Mouse (Mus musculus) T-cell, adult 2 months (primary cell): Measurements from ENCODE around the gene Mfng.

ENCODE experiments used
- DNase-seq: peaks from one replicate; pipeline ENCODE4 v3.0.0; 2022; ENCODE audit warnings: low spot score

Mfng gene

GRCm38 (mm10) chr15:78773290-78773729 lies at the start of gene Mfng:
TSS of gene Mfng (minus strand) at chr15:78773475.
- DNase-seq: peak; percentile 87

- no peak for DNase-seq
Observed at GRCm38 (mm10) chr15:78816074-78816391, 42.8 kb upstream of the Mfng start.

DNA sequence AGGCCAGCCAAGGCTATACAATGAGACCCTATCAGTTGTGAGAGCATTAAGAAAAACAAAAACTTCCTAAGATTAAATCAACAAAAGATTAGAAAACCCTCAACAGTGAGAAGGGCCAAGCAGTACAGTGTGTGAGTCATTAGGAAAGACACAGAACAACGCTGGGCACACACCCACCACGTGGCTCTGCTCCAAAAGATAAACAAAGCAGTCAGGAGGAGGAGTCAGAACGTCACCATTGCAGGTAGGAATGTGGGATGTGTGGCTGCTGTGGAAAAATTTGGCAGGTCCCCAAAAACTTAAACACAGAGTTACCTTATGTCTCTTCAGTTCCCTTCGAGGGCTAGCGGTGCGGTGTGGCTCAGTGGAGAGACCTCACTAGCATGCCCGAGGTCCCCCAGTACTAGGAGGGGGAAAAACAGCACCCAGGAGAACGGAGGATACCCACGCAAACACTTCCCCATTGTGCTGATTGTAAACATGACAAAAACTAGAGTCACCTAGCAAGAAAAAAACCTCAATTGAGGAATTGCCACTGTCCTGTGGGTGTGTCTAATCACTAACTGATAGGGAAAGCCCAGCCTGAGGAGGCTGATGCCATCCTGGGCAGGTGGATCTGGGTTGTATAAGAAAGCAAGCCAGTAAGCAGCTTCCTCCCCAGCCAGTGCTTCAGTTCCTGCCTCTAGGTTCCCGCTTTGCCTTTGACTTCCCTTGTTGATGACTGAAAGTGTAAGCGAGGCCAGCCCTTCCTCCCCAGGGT lies 42.2 kb upstream of the Mfng start:
- no peak for DNase-seq

- DNase-seq: no peak
Observed at GRCm38 (mm10) chr15:78813603-78814002, 40.3 kb upstream of the Mfng start.

DNA sequence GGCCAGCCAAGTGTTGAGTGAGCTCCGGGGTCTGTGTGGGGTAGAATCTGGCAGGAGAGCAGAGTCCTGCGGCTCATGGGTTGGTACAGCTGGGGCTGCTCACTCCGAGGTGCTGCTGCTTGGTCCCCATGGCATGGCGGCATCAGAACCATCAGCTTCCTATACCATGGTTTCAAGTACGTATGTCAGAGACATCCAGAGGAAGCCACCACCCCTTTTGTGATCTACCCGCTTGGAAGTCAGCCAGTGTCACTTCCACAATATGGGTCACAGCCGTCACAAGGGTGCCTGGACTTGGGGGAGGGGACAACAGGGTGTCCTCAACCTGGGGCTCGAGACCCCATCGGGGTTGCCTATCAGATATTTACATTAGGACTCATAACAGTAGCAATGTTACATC lies 36.9 kb upstream of the Mfng start:
- peak; percentile 24 for DNase-seq

GRCm38 (mm10) chr15:78809739-78810138 lies 36.5 kb upstream of the Mfng start:
- no peak for DNase-seq

GRCm38 (mm10) chr15:78808980-78809379 lies 35.7 kb upstream of the Mfng start:
- no peak for DNase-seq

DNA sequence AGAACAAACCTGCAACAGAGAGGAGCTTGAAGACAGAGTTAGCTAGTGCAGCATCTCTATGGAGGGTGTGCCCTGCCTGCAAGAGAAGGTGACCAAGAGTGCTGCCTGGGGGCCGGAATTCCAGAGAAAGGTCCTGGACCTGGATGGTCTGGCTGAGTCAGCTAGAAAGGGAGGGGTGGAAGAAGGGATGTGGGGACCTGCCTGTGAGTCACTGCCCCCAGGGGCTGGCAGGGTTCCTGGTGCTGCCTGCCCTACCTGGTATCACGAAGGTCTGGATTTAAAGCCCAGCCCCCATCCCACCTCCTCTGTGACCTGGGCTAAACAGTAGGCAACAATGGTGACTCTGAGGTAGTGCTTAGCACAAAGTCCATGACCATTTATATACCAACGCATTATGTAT lies 33.9 kb upstream of the Mfng start:
- no peak for DNase-seq

GRCm38 (mm10) chr15:78806614-78807013 lies 33.3 kb upstream of the Mfng start:
- no peak for DNase-seq

- no peak for DNase-seq
Observed at GRCm38 (mm10) chr15:78805351-78805750, 32.1 kb upstream of the Mfng start.

- no peak for DNase-seq
Observed at GRCm38 (mm10) chr15:78804326-78804725, 31.1 kb upstream of the Mfng start.

DNA sequence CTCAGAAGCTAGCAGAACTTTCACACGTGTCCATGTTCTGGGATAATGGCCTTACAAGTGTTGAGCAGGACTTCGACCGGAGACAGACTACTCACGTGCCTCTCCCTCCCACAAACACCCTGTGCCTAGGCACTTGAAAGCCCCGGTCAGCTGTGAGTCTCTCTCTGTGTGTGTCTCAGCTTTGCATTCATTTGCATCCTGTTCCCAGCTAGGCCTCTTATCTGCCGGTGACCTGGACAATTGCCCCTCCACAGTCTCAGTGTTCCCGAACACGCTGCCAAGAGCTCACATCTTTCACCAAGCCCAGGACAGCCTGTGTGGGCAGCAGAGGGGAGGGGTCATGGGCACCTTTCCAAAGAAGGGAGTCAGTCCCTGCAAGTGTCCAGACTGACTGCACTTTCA lies 30.2 kb upstream of the Mfng start:
- no peak for DNase-seq

DNA sequence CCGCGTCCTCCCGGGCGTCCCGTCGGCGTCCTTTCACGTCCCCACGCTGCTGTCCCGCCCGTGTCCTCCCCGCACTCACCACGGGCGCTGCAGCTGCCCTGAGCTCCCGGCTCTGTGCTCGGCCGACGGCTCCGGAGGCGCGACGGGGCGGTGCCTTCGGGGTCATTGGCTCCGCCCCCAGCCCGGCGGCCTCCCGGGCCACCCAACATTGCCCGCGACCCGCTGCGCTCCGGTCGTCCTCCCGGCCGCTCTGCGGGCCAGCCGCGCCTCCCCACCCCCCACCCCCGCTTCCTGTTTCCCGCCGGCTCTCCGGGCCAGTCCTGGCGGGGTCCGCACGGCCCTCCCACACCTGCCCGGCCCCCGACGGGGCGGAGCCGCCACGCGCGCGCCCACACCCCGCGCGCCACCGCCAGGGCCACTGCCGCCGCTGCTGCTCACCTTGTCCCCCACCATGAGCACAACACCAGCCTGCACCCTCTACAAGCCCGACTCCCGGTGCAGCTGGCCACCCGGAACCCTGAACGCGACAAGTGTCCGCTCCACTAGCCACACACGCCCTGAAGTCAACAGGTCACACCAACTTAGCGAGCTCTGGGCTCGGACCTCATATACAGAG lies 29.6 kb upstream of the Mfng start, which contains the start of gene Card10:
Gene Card10, minus strand, starts transcription at position 267 of the 616 bp plus-strand sequence.
- DNase-seq: peak; percentile 32

GRCm38 (mm10) chr15:78801971-78802741 lies 28.9 kb upstream of the Mfng start:
- peak; percentile 45 for DNase-seq

- no peak for DNase-seq
Observed at GRCm38 (mm10) chr15:78801571-78801970, 28.3 kb upstream of the Mfng start.

- DNase-seq: no peak
Observed at GRCm38 (mm10) chr15:78799029-78799428, 25.8 kb upstream of the Mfng start.

- DNase-seq: no peak
Observed at GRCm38 (mm10) chr15:78797060-78797329, 23.7 kb upstream of the Mfng start.

DNA sequence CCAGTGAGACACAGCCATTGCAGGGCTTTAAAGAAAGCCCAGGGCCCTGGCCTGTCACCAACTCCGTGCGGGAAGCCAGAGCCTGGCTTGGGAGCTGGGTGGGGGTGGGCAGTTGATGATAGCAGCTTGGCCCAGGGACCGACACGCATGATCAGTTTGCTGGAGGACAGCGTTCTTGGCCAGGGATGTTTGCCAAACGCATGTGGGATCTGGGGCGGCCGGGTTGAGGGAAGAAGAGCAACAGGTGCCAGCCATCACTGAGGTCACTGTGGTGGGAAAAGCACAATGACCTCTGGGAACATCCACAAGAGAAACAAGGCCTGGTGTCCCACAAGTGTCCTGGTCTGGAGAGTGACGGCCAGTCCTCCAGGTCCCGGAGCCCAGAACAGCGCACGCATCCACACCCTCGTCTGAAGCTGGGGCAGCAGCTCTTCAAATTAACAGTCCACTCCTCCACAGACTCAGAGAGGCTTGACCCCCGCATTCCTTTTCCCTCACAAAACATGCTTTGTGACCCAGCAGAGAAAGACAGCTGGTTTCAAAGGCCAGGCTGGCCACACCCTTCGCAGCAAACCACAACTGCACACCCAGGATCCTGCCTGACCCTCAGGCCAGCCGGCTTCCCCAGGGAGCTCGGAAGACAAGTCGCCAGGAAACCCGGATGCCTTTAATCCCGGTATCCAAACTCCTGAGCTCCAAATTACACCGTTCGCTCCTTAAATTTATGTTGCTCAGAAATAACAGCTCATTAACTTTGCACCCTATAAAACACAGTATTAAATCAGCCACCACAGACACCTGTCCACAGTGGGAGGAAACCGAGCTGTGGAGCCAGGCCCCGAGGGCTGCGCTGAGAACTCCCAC lies 23.2 kb upstream of the Mfng start:
- DNase-seq: no peak

DNA sequence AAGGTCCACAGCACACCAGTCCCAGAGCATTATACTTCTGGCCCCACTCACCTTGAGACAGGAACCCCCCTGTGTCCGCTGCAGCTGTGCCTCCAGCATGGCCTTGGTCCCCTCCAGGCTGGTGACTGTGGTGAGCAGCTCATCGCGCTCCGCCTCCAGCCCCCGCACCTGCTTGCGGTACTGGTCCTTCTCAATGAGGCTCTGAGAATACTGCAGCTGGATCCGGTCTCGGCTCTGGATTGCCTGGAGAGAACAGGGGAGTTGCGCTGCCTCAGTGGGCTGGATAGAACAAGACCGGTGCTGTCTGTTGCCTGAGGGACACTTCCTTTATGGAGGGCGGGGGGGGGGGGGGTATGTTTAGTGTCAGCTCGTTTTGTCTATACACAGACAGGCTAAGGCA lies 17.7 kb upstream of the Mfng start:
- no peak for DNase-seq

- no peak for DNase-seq
Observed at GRCm38 (mm10) chr15:78790451-78790850, 17.2 kb upstream of the Mfng start.

GRCm38 (mm10) chr15:78789721-78790323 lies 16.5 kb upstream of the Mfng start:
- DNase-seq: no peak

DNA sequence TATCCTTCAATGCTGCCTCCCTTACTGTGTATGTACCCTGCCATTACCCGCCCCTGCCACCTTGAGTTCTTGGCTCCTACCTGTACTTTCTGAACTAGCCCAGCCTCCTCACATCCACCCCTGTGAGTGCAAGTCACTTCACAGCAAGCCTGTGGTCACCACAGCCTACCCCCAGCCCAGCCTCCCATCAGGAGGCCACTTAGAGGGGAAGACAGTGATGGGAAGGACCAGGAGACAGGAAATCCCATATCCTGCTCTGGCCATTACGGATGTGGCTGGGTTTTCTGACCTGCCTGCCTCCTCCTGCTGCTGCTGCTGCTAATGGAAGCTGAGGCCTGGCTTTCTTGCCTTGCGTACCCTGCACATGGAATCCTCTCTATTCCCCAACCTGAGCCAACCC lies 14.8 kb upstream of the Mfng start:
- no peak for DNase-seq
